Mouse (Mus musculus): Measurements from ENCODE around the gene Rpl15. TPM values are rescaled to one million over a fixed set of nuclear protein-coding genes. Genes with fewer than 3 reads are reported as not detected.

The Rpl15 gene
- polyA plus RNA-seq, 1 experiment from 2014 or later, result 460 TPM

Other genes starting within 250 kb of the Rpl15 start
- 4.0 and 5.0 TPM in 2 replicates for gene Nr1d2, start 32.3 kb downstream of the Rpl15 start, polyA plus RNA-seq (2016; fragmentation: Nextera tagmentation; extraction: Ambion mirVana)
- 10.0 and 11.1 TPM in 2 replicates for gene Nkiras1, start 255 bp downstream of the Rpl15 start, polyA plus RNA-seq (2016; fragmentation: Nextera tagmentation; extraction: Ambion mirVana)
- 183 and 188 TPM in 2 replicates for gene Ube2e1, start 60.5 kb upstream of the Rpl15 start, polyA plus RNA-seq (2016; fragmentation: Nextera tagmentation; extraction: Ambion mirVana)

All from limb, embryonic 10.5 days (tissue).